ENCODE assay signal across 2 mouse cellular contexts in the genomic region with DNA sequence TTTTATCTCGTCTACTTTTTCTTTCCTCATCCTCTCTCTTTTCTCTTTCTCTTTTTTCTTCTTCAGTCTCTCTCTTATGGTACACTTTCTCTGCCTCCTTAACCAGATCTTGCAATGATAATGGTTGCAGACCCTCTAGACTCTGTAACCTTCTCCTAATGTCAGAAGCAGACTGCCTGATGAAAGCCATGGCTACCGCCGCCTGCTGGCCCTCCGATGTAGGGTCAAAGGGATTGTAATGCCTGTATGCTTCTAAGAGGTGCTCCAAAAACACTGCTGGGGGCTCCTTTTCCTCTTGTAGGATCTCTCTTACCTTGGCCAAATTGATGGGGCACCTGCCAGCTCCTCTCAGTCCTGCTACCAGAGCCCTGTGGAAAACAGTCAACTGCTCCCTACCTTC.
TF ChIP-seq lines count a peak whose summit lies in the region.

No protein-coding gene starts in this region.

TF ChIP-seq in CH12.LX, 34 proteins besides CTCF, POLR2A, EP300 and RAD21:
- TF ChIP-seq SMC3 (IDR thresholded peaks at IDR 0.05; ENCODE audit: low read depth, low read length): peak; percentile 22; the same call in 1 of the 2 replicates

TF ChIP-seq in MEL, 35 proteins besides CTCF, POLR2A, EP300 and RAD21:
- peak; percentile 33 for TF ChIP-seq SMC3 (IDR thresholded peaks at IDR 0.05; ENCODE audit: low read depth, low read length)
- peak; percentile 28 for TF ChIP-seq ZC3H11A (IDR thresholded peaks at IDR 0.05; ENCODE audit: low read depth, low read length)
